Mouse (Mus musculus) lung, postnatal 10 days (tissue): ENCODE results near the gene Itpr2.

ENCODE experiments used
- DNase-seq: peaks from one replicate; pipeline ENCODE4 v3.0.0; 2021

The Itpr2 gene

GRCm38 (mm10) chr6:146255656-146256055, 246.4 kb downstream of the Itpr2 start:
- no peak for DNase-seq

- no peak for DNase-seq
Observed at GRCm38 (mm10) chr6:146254931-146255330, 247.1 kb downstream of the Itpr2 start.

- DNase-seq, result no peak
Observed at GRCm38 (mm10) chr6:146254216-146254820, 247.7 kb downstream of the Itpr2 start.

- DNase-seq, result no peak
Observed at GRCm38 (mm10) chr6:146249096-146249495, 252.9 kb downstream of the Itpr2 start.

GRCm38 (mm10) chr6:146248341-146248740, 253.7 kb downstream of the Itpr2 start:
- DNase-seq, result no peak

GRCm38 (mm10) chr6:146247906-146248305, 254.1 kb downstream of the Itpr2 start:
- no peak for DNase-seq

- no peak for DNase-seq
Observed at GRCm38 (mm10) chr6:146246368-146246767, 255.7 kb downstream of the Itpr2 start.

GRCm38 (mm10) chr6:146245888-146246287, 256.1 kb downstream of the Itpr2 start:
- DNase-seq, result no peak

GRCm38 (mm10) chr6:146243068-146243467, 259.0 kb downstream of the Itpr2 start:
- no peak for DNase-seq

GRCm38 (mm10) chr6:146241336-146241735, 260.7 kb downstream of the Itpr2 start:
- no peak for DNase-seq

GRCm38 (mm10) chr6:146235165-146235564, 266.9 kb downstream of the Itpr2 start:
- no peak for DNase-seq

GRCm38 (mm10) chr6:146234417-146234816, 267.6 kb downstream of the Itpr2 start:
- DNase-seq, result no peak

- DNase-seq, result no peak
Observed at GRCm38 (mm10) chr6:146230903-146231302, 271.1 kb downstream of the Itpr2 start.

GRCm38 (mm10) chr6:146230373-146230788, 271.6 kb downstream of the Itpr2 start:
- no peak for DNase-seq

GRCm38 (mm10) chr6:146229967-146230366, 272.1 kb downstream of the Itpr2 start:
- DNase-seq, result no peak

- no peak for DNase-seq
Observed at GRCm38 (mm10) chr6:146229519-146229918, 272.5 kb downstream of the Itpr2 start.

- DNase-seq, result no peak
Observed at GRCm38 (mm10) chr6:146228048-146228447, 274.0 kb downstream of the Itpr2 start.

GRCm38 (mm10) chr6:146222403-146223063, 279.5 kb downstream of the Itpr2 start:
- no peak for DNase-seq

GRCm38 (mm10) chr6:146221371-146222336, 280.4 kb downstream of the Itpr2 start:
- DNase-seq, result peak; percentile 24

- DNase-seq, result no peak
Observed at GRCm38 (mm10) chr6:146220071-146220470, 282.0 kb downstream of the Itpr2 start.

- no peak for DNase-seq
Observed at GRCm38 (mm10) chr6:146219534-146219933, 282.5 kb downstream of the Itpr2 start.

GRCm38 (mm10) chr6:146215302-146215701, 286.7 kb downstream of the Itpr2 start:
- DNase-seq, result no peak

GRCm38 (mm10) chr6:146212339-146212738, 289.7 kb downstream of the Itpr2 start:
- no peak for DNase-seq

GRCm38 (mm10) chr6:146211233-146211632, 290.8 kb downstream of the Itpr2 start:
- no peak for DNase-seq
